Mouse (Mus musculus) gastrocnemius, postnatal 36 days (tissue): ENCODE measurements around the gene Acly. TPM values are rescaled to one million over a fixed set of nuclear protein-coding genes. Genes with fewer than 3 reads are reported as not detected.
A peak's percentile ranks its signal among the peaks of the same experiment; 100 is the strongest.
"Not testable (repeated sequence)": the region's sequence is repeated elsewhere in the genome, so short reads cannot be mapped to it uniquely, and the experiment has no call there.

Experiments used
- DNase-seq, 2 experiments: peaks; one replicate each; pipeline ENCODE4 v3.0.0; 2022
- intact Hi-C: fragments of 180-260 bp; cut with DNase I; formaldehyde crosslinking; loops from one replicate; pipeline ENCODE4 v1.15.1; 2025
- total RNA-seq, 2 experiments: library from RNA; stranded (reverse); gene quantifications; 2 replicates each; pipeline ENCODE4 v1.2.3; 2021

Gene Acly
- total RNA-seq, 2 experiments from 2014 or later, result 10.4 to 13.6 TPM

DNA sequence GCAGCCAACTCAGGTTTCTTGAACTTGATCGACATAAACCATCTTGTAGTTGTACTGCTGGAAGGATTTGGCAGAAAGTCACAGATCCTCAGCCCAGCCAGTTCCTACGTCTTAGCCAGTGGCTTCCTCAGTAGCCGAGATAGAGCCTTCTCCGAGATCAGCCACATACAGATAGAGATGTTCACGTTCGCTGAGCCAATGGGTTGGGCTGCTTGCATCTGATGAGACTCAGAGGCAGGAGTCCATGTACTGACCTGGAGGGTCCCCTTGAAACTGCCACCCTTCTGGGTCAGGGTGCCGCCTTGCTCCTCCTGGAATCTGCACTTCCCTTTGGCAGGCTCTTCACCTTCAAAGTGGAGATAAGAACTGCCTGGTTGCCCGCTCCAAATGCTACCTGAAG is 21.7 kb upstream of the Acly start:
- intact Hi-C loops, result no loop called here
- no peak for DNase-seq

DNA sequence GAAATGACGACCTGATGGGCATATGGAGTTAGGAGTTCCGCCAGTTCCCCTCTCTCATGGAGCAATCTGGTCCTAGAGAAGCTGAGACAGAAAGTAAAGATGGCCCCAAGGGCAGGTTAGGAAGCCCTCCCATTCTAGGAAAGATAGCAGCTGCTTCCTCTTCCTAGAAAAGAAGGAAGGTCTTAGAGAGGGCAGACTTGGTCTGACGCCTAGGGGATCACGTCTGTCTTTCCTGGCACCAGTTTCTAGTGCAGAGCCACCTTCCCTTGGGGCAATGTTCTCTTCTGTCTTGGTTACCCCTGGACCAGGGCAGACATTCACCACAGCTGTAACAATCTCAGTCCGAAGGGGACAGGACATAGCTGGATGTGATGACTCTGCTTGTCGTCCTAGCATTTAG is 20.3 kb upstream of the Acly start:
- intact Hi-C loops, result no loop called here

DNA sequence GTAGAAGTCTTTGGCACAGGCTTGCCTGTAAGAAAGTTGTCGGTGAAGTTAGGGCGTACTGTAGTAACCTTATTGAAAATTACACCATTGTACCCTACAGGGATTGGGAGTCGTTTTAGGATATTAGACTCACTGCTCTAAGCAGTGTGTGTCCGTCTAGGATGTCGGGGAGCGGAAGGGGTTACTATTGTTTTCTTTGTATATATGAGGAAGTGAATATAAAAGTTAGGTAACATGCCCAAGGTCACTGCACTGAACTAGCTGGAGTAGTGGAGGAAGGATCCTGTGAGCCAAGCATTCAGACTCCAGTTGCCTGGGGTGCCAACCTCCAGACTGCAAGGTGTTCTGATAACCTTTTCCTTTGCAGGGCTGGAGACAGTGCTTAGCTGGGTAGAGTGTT is 19.2 kb upstream of the Acly start:
- intact Hi-C loops, result no loop called here
- no peak for DNase-seq

More for the DNA sequence above, 20.3 kb upstream of the Acly start:
- no peak for DNase-seq

DNA sequence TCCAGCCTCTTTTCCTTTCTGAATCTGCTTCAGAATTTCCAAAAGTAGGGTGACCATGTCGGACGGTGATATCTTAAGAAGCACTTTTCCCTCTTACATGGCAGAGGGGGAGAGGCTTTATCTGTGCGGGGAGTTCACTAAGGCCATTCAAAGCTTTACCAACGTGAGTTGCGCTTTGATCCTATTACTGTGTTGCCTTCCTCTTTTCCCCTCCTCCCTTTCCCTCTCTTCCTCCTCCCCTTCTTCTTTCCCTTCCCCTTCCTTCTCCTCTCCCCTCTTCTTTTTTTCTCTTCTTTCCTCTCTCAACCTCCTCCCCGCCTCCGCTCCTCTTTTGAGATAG is 17.9 kb upstream of the Acly start:
- intact Hi-C loops, result no loop called here
- DNase-seq, result no peak

DNA sequence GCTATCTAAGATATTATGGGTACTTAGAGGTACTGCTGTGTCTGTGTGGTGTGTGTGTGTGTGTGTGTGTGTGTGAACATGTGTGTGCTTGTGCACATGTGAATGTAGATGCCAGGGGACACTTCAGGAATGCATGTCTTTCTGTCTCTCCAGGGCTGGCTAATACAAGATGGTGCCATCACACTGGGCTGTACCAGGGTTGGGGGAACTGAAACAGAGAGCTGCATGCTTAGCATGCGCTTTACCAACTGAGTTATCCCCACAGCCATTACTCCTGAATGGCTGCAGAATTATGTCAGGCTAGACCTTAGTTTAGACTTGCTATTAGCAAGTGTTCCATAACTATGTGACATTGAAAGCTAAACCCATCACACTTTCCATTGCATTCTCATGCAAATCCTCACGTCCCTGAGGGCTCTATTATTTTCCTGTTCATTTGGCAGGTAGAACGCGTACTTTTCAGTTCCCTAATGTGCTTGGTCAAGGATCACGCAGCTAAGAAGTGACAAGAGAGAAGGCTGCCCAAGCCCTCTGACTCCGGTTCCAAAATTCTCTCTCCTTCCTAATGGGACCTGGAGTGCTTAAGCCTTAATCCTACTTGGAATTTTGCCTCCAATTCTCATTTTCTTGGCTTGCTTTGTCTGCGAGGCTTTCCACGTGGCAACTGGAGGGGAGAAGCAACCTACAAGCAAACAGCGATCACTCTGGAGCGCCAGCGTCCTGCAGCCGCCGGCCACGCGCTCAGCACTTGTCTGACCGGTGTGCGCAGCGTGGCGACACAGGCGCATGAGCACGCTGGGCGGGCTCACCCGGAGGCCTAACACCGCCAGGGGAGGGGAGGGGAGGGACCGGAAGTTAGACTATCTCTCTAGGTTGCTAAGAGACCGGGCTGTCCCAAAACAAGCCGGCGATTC is 17.3 kb upstream of the Acly start, which contains the start of gene Ttc25:
TSS of gene Ttc25 (plus strand) at position 776 of the 914 bp plus-strand sequence.
- intact Hi-C loops, result no loop called here
- DNase-seq, result peak; percentile 72 to 83

DNA sequence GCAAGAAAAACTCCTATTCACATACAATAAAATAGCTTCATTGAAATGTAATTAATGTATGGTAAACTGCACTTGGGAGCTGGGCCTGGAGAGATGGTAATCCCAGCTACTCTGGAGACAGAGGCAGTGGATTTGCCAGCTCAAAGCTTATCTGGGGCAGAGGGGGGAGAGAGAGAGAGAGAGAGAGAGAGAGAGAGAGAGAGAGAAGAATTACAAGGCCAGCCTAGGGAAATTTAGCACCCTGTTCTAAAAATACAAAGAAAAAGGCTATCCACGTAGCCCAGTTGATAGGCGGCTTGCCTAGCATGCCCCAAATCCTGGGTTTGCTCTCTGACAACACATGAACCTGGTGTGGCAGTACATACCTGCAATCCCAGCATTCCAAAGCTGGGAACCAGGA is 13.8 kb upstream of the Acly start:
- intact Hi-C loops, result no loop called here
- DNase-seq, result no peak

DNA sequence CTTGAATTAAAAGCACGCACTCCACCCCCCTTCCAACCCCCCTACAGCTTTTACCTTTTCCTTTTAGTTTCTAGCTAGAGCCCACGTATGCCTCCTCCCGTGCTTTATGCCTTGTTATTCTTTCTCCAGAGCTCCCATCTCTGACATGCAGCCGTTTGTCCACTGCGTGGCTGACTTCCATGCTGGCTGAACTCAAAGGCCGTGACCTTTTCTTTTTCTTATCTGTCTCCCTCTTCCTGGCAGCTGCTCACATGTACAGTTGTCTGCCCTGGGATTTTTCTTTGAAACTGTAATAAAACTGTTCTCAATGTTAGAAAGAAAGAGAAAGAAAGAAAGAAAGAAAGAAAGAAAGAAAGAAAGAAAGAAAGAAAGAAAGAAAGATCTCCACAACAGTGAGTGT is 13.2 kb upstream of the Acly start:
- no peak for DNase-seq
- intact Hi-C loops, result no loop called here

DNA sequence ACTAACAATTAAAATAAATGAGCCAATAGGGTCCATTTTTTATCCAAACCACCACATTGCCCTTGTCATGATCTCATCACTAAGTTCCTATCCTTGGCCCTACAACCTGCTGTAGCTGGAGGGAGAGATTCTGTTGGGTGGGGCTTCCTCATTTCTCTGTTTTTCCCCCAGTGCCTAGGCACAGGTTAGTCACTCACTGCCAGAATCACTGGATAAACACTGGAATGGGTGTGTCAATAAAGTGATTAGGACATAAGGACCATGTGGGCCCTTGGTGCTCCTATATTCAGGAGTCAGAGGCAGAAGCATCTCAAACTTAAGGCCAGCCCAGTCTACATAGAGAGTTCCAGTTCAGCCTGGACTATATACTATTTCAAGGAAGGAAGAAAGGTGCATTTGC is 8.7 kb upstream of the Acly start:
- intact Hi-C loops, result no loop called here

DNA sequence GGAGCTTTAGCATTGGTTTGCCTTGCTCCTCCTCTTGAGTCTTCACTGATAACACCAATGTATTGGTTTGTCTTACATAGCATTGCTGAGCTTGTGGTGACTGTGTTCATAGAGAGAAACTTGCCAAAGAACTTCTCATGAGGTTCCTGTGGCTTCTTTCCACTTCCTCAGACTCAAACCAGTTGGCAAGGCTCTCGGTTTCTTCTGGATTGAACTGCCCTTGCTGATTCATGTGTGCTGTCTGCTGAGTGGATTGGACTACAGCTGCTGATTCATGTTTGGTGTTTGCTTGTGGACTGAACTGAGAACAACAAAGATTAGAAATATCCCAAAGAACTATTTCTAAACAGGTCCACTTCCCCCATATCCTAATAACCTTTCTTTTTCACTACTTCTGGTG is 8.2 kb upstream of the Acly start:
- DNase-seq, result no peak
- intact Hi-C loops, result no loop called here

More for the DNA sequence above, 8.7 kb upstream of the Acly start:
- DNase-seq, result no peak

DNA sequence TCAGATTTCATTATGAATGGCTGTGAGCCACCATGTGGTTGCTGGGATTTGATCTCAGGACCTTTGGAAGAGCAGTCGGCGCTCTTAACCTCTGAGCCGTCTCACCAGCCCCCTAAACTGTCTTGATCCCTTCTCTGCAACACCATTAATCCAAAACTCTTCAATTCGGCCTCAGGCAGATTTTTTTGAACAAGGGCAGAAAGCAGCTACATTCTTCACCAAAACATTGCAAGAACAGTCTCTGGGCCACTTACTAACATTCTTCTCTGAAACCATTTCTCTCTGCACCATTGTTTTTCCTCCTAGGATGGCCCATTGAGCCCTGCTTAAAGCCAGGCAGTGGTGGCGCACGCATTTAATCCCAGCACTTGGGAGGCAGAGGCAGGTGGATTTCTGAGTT is 7.0 kb upstream of the Acly start:
- intact Hi-C loops, DNase-seq: not testable (repeated sequence)

DNA sequence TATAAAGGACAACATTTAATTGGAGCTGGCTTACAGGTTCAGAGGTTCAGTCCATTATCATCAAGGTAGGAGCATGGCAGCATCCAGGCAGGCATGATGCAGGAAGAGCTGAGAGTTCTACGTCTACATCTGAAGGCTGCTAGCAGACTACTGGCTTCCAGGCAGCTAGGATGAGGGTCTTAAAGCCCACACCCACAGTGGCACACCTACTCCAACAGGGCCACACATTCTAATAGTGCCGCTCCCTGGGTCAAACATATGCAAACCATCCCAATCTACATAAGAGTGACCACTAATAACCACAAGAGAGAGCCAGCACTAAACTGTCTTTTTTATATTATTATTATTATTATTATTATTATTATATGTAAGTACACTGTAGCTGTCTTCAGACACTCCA is 6.6 kb upstream of the Acly start:
- intact Hi-C loops, DNase-seq: not testable (repeated sequence)

DNA sequence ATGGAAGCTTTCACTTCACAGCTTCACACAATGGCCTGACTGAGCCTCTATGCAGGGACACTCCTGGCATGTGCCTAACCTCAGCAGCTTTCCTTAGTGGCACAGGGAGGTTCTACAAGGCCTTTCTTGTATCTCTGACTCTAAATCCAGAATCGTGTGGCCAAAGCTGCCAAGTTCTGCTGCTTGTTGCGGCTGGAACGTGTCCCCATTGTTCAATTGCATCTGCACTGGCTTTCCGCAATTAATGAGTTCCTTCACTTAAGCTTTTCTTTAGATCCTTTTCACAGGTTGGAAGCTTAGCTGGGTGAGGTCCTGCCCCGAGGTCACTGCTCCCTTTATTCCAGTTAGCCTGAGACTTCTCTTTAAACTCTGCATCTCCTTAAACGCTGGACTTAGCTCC is 6.1 kb upstream of the Acly start:
- intact Hi-C loops, result no loop called here
- DNase-seq, result no peak

DNA sequence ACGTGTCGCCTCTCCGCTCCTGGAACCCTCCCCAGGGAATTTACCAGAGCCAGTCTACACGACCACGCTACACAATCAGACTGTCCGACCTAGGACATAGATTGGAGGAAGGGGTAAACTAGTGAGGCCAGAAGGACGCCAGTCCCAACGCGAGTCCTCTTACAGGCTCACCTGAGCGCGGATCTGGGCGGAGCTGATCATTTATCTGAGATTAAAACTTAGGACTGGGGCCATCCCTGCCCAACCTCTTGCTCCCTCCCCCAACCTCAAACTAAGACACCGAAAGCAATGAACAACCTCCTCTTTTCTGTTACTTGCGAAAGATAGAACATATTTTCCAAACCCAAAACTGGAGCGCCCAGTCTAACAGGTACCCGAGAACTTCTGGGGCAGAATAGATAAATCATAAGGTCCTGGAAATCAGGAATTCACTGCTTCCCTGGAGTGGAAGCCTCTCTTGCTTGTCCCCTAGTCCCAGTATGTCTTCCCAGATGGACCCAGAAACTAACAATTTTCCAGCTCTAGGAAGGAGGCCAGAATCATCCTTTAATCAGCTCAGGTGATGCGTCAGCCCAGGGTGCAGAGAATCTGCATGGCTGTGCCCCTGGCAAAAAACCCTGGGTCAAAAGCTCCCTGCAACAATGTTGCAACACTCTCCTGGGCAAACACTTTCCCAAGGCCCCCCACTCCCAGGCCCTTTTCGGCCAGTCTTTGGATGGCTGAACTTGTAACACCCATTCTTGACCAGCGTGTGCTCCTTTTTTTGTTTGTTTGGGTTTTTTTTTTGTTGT is 770 bp upstream of the Acly start:
- intact Hi-C loops, result no loop called here
- no peak for DNase-seq

DNA sequence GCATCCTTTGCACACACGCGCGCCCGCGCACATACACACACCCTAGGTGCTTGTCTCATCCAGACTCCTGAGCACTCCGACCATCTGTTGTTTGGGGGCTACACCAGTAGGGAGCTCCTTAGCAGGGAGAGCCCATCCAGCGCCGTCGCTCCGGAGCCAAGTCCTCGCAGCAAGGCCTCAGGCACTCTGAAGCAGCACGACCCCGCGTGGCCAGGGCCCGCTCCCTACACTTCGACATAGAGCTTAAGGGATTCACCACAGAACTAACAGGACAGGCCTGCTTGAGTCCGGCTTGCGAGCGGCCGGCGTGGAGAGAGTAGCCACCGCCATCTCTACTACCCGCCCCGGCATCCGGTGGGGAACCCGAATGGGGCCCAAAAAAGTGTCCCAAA is 738 bp downstream of the Acly start:
- peak; percentile 26 to 55 for DNase-seq
- intact Hi-C loops, result no loop called here

DNA sequence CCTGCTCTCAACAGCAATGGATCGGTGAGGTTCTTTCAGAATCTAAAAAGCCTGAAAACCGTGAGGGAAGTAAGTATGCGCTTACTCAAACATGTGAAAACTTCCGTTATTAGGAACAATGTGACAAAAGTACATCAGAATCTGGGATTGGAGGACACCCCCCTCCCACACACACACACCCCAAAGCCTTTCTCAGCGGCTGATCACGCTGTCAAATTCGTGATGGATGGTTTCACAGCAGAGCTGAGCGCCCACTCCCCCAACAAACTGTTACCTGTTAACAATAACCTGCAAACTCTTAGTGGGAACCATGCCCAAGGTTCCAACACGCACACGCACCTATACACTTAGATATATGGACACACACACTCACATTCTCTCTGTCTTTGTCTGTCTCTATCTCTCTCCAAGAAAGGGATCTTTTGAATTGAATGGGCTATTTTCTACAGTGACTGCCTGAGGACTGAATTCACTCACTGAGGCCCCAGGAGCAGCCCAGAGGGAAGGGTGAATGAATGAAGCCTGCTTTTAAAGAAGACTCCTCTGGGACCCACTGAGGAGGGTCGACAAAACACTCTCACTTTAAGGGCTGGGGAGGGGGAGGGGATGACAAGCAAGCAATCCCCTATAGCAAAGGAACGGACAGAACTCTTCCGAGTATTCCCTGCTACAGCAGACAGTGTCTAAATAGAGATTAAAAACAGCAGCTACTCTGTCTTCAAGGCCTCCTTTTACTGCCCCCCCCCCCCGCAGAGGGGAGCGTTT is 1.6 kb downstream of the Acly start:
- DNase-seq, result no peak
- intact Hi-C loops, result no loop called here

DNA sequence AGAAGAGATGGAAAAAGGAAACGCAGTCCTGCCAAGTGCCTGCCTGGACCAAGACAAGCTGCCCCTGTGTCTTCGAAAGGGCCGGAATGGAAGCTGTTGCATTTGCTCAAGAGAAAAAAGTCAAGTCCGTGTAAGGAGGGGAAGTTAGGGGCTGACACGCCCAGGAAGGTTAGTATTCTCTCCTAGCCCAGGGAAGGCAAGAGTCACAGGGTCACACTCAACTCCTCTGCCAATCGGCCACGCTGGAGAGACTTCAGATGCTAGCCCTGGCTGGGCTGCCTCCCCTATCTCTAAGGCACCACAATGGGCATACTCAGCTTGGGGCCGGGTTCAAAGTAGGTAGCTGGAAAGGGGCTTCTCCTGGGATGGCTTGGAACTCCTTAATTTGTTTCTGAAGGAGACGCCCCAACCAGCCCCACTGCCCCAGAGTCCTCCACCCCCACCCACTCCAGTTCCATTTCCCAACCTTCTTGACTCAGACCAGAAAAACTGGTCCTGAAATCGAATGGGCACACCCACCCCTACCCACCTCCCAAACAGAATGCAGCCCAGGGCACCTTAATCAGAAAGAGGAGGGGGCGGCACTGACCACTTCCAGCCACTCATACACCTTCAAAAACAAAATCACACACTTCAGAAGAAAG is 2.7 kb downstream of the Acly start:
- no peak for DNase-seq
- intact Hi-C loops, result no loop called here

DNA sequence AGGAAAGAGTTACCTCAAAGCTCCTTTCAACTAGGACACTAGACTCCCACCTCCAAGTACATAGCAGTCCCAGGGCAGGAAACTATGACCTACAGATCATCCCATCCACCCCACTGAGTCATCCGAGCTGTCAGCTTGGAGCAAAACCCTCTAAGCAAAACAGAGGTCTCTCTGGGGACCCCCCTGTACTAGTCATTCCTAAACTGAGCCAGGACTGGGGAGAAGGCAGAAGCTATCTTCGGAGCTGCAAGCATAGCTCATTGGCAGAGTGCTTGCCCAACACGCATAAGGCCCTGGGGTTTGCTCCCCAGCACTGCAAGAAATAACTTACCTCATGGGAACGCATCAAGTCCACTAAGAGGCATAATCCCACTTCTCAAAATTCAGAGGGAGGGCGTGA is 3.4 kb downstream of the Acly start:
- intact Hi-C loops, result no loop called here
- peak in 1 of 2 experiments; percentile 37 for DNase-seq

DNA sequence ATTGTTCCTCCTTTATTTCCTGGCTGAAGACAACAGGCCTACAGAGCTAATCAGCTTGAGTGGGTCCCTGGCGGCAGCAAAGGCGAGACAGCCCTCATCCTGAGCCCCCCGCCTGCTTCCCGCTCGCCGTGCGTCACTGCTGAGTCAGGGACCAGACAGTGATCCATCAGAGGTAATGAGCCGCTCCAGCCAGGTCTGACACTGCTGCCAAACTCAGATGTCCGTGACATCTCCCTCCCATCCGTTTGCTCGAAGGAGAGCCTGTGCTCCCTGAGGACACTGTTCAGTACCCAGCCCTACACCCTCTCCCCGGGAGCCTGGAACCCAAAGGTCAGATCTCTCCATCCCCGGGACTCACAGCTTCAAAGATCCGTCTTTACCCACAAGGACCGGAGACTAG is 7.0 kb downstream of the Acly start:
- intact Hi-C loops, result no loop called here
- no peak for DNase-seq

DNA sequence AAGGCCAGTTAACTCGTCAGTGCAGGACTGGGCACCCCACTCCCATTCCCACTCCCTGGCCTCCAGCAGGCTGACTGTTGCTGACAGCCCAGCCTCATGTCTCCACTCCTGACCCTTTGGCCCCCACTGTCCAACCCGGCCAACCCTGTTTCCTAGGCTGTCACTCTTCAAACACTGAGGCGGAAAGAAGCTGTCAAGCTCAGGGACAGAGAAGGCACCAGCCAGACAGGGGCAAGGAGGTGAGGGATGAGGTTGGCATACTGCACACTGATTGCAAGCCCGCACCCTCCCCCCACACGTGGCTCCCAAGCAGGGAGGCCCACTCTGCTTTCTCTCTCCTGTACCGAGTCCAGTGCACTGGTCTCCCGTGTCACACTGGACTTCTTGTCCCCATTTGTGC is 8.6 kb downstream of the Acly start:
- DNase-seq, result no peak
- intact Hi-C loops, result loop anchor here (5.0 kb wide), 1 partner anchor 33 kb away; no protein-coding TSS in a partner anchor

DNA sequence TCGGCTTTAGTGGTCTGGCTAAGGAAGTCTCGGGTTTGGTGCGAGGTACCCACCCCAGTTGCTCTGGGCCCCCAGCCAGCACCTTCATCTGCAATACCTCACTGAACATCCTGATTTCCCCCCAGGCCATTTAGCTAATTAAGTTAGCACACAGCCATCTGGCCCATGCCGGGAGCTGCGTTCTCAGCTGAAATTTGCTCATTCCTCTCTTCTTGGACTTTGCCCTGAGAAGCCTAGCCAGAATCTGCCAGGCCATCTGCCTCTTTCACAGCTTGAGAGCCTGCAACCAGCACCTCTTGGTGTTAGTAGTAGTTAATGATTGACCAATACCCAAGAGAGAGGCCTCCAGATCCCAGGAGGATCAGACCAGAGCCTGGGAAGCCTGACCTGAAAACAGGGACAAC is 9.6 kb downstream of the Acly start:
- no peak for DNase-seq
- intact Hi-C loops, result loop anchor here (5.0 kb wide), 1 partner anchor 34 kb away; no protein-coding TSS in a partner anchor
